Mouse (Mus musculus) kidney, embryonic 14.5 days (tissue): Measurements from ENCODE around the gene Pxmp4. TPM values are rescaled to one million over a fixed set of nuclear protein-coding genes. Genes with fewer than 3 reads are reported as not detected.

Experiments
- ATAC-seq: fragments of 200-750 bp; cut with Nextera tagmentation; 2 replicates; pipeline ENCODE4 v1.8.0; 2017; ENCODE audit warnings: moderate number of reproducible peaks, mild to moderate bottlenecking, moderate TSS enrichment, moderate library complexity; ENCODE audit not compliant: low FRiP score, low TSS enrichment
- H3K27ac ChIP-seq: fragments of 300-500 bp; sonication (generic); 2 replicates; pipeline ENCODE4 v1.5.1; 2014; ENCODE audit warnings: low read depth, mild to moderate bottlenecking, low read length, moderate library complexity, mixed read lengths
- H3K27me3 ChIP-seq: fragments of 300-500 bp; sonication (generic); 2 replicates; pipeline ENCODE4 v1.6.1; 2014; ENCODE audit warnings: mild to moderate bottlenecking, low read length; ENCODE audit not compliant: control insufficient read depth, insufficient read depth
- H3K36me3 ChIP-seq: fragments of 300-500 bp; sonication (generic); 2 replicates; pipeline ENCODE4 v1.6.1; 2014; ENCODE audit warnings: low read length, mixed read lengths; ENCODE audit not compliant: control insufficient read depth, insufficient read depth
- H3K4me1 ChIP-seq: fragments of 300-500 bp; sonication (generic); 2 replicates; pipeline ENCODE4 v1.6.1; 2014; ENCODE audit warnings: low read length, mixed read lengths; ENCODE audit not compliant: control insufficient read depth, insufficient read depth
- H3K4me2 ChIP-seq: fragments of 300-500 bp; sonication (generic); replicated peaks from 2 replicates; pipeline ENCODE4 v1.6.1; 2014; ENCODE audit warnings: low read depth, mild to moderate bottlenecking, low read length
- H3K4me3 ChIP-seq: fragments of 300-500 bp; sonication (generic); 2 replicates; pipeline ENCODE4 v1.5.1; 2014; ENCODE audit warnings: mild to moderate bottlenecking, low read length
- H3K9ac ChIP-seq: fragments of 300-500 bp; sonication (generic); 2 replicates; pipeline ENCODE4 v1.6.1; 2014; ENCODE audit warnings: low read depth, mild to moderate bottlenecking, low read length, moderate library complexity
- H3K9me3 ChIP-seq: fragments of 300-500 bp; sonication (generic); 2 replicates; pipeline ENCODE4 v1.6.1; 2016; ENCODE audit warnings: low read length; ENCODE audit not compliant: control insufficient read depth
- WGBS: fragments of 180-500 bp; shearing (Covaris S2); extraction: QIAGEN DNeasy Blood & Tissue Kit; methylation state at CpG from one replicate; pipeline ENCODE4 v1.1.7; 2014; 5-methylcytosine and 5-hydroxymethylcytosine counted together
- polyA plus RNA-seq: library from polyadenylated mRNA; unstranded; fragments of >200 nt; fragmentation: Nextera tagmentation; extraction: Ambion mirVana; gene quantifications from 2 replicates; pipeline ENCODE4 v1.2.1, GENCODE M21; 2014

The Pxmp4 gene
- polyA plus RNA-seq, 1 experiment from 2014 or later, result 25.9 TPM

DNA sequence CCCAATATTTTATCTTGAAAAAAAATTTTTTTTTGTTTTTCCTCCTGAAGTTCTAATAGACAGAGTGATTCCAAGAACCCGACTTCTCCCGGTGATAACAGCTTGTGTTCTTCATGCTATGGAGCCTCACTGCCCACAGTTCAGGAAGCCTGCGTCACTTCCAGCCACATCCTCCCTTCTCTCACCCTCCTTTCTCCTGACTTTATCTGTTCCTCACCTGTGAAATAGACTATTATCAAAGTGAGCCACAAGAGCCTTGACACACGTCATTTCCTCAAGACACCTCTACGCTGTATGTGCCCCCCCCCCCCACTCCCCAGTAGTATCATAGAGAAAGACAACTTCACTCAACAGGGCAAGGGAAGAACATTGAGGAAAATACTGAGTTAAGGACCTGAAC lies 12.2 kb upstream of the Pxmp4 start:
- no peaks in the 10 kb centered on the region for H3K27me3 ChIP-seq
- H3K36me3 ChIP-seq, result no peaks in the 10 kb centered on the region
- H3K4me1 ChIP-seq, result peaks cover 14% of the 10 kb centered on the region
- WGBS, result 84% methylated on average over 5 of the region's 5 CpGs
- no peak overlapping the region for H3K4me2 ChIP-seq
- H3K27ac ChIP-seq, result no peak overlapping the region
- no peak overlapping the region for H3K4me3 ChIP-seq
- H3K9ac ChIP-seq, result no peak overlapping the region
- no peak for ATAC-seq
- H3K9me3 ChIP-seq, result no peaks in the 10 kb centered on the region

DNA sequence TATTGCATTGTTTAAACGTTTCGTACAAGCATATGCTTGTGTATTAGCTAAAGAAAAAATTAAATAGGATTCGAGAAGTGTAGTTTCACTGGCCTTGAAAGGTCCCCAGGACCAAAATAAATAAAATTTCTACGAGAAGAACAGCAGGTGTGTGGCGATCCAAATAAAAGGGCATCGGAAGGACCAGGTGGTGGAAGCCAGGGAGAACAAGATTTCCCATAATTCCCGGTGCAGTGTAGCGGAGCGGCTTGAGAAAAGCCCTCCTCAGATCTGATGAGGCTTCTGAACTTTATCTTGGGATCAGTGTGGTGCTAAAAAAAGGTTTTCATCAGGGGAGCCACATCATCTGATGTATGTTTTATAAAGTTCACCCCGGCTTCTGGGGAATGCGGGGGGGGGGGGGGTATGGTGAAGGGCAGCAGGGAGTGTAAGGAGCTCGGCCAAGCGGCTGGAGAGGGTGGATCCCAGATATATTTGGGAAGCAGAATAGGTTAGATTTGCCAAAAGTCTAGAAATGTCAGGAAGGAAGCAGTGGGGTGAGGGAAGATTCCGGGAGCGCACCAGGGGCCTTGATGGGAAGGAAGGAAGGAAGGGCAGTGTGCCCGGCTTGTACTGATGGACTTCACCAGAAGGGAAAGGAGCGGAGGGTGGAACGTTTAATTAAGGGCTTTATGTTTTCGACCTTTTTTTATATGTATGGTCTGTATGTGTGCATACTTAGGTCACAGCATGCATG lies 11.5 kb upstream of the Pxmp4 start:
- no peak for ATAC-seq
- Histone ChIP-seq H3K4me3 (no peak overlapping the region), H3K27ac (peak overlapping the region; percentile 37; the same call in 1 of the 2 replicates), H3K27me3 (no peaks in the 10 kb centered on the region), H3K4me1 (peaks cover 14% of the 10 kb centered on the region), H3K9me3 (no peaks in the 10 kb centered on the region), H3K4me2 (no peak overlapping the region; the same call in 1 of the 2 replicates), H3K9ac (no peak overlapping the region), H3K36me3 (no peaks in the 10 kb centered on the region)
- WGBS, result 64% methylated on average over 19 of the region's 19 CpGs

DNA sequence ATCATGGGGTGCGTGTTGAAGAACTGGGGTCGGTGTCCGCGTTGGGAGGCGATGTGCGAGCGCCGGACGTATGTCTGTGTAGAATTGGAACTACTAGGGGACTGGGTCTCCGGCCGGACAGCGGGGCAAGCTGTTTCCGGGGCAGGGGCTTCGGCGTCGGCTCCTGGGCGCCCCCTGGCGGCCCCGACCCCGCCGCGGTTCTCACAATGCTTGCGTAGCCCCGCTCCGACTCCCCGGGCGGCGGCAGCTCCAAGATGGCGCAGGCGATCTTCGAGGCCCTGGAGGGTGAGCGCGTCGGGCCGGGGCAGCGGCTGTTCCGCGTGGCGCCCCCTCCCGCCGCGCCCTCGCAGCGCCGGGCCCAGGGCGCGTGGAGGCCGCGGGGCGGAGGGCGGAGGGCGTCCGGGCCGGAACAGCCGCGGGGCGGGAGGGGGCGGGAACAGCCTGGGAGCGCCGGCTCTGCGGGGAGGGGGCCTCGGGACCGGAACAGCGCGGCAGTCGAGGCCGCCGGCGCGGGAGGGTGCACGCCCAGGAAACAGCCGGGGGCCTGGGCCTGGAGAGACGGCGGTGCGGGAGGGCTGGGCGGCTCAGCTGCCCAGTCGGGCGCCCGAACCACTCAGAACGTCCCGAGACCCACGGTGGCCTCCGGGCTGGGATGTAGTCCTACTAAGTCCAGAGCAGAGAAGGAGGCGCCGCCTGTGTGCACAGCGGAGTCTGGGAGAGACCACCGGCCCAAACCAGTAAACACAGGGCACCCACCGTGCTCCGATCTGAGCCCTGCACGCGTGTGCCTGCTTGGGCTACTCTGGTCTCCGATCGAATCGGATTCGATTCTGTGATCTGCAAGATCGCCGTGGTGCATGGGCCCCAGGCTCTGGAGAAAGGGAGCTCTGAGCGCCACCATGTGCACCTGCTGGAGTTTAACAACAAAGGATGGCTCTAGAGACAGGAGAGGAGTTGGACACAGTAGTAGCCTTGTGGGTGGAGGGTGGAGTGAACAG lies 9.9 kb upstream of the Pxmp4 start, which contains the start of the genes Zfp341 and 4930519P11Rik:
TSS of gene Zfp341 (plus strand) at position 180 of the 998 bp plus-strand sequence.
TSS of gene 4930519P11Rik (minus strand) at position 320 of the 998 bp plus-strand sequence.
- ATAC-seq, result peak; percentile 94
- H3K4me3 ChIP-seq, result peak within 1 kb of the TSS; percentile 57
- under 1% methylated on average over 76 of the region's 98 CpGs for WGBS

DNA sequence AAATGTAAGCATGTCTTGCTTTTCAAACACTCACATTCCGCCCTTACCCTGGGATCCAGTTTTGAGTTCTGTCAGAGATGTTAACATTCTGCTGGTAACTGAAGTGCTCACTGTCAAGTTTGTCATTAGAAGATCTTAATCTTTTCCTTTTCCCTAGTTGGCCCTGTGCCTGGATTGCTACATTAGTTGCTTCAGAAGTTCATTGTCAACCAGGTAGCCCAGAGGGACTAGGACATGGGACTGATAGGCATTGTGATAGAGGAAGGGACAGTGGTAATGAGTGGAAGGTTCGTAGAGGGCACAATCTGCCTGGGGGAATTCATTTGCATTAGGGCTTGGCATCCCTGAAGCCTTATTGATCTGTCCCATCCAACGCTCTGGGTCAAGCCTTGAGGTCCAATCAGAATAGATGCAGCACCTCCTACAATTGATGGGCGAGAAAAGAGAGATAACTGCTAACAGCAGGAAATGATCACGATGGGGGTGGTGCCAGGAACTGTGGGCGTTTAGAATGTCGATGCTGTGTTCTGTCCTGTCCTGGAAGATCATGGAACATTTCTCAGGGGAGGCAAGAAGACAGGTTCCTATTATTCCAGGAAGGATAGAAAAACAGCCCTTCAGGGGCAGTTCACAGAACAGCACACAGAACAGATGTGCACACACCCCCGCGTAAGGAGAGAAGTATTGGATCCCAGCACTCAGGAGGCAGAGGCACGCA lies 5.7 kb upstream of the Pxmp4 start:
- peaks cover 10% of the 10 kb centered on the region for H3K4me1 ChIP-seq

More for the DNA sequence above, 9.9 kb upstream of the Pxmp4 start, which contains the start of the genes Zfp341 and 4930519P11Rik:
- no peaks in the 10 kb centered on the region for H3K9me3 ChIP-seq
- H3K9ac ChIP-seq, result peak within 1 kb of the TSS; percentile 88
- H3K36me3 ChIP-seq, result no peaks in the 10 kb centered on the region
- peak within 1 kb of the TSS; percentile 75 for H3K4me2 ChIP-seq
- no peaks in the 10 kb centered on the region for H3K27me3 ChIP-seq
- peaks cover 14% of the 10 kb centered on the region for H3K4me1 ChIP-seq
- H3K27ac ChIP-seq, result peak within 1 kb of the TSS; percentile 98

DNA sequence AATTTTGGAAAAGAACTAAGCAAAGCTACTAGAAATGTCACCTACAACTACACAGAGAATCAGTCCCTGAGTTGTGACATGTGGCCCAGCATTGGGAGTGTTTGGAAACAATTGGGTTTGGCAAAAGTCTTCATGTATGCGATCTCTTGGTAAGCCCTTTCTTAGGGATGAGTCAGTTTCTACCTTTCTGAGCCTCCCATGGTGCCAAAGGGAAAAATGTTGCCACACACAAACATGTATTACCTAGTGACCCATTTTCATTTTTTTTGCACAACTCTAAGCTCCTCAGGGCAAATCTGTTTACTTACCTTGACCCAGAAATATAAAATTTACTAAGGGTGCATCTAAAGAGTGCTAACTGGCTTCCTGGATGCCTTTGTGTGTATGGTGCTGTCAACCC lies 3.5 kb upstream of the Pxmp4 start:
- H3K4me3 ChIP-seq, result no peak overlapping the region
- H3K36me3 ChIP-seq, result no peaks in the 10 kb centered on the region
- H3K27me3 ChIP-seq, result no peaks in the 10 kb centered on the region
- no peaks in the 10 kb centered on the region for H3K9me3 ChIP-seq
- no peak overlapping the region for H3K27ac ChIP-seq
- H3K4me1 ChIP-seq, result peaks cover 11% of the 10 kb centered on the region
- 77% methylated on average over 1 of the region's 1 CpGs for WGBS
- ATAC-seq, result no peak
- no peak overlapping the region for H3K4me2 ChIP-seq
- no peak overlapping the region for H3K9ac ChIP-seq

More for the DNA sequence above, 5.7 kb upstream of the Pxmp4 start:
- Histone ChIP-seq H3K27ac (no peak overlapping the region), H3K9me3 (no peaks in the 10 kb centered on the region), H3K4me2 (no peak overlapping the region), H3K9ac (no peak overlapping the region), H3K36me3 (no peaks in the 10 kb centered on the region), H3K4me3 (no peak overlapping the region), H3K27me3 (no peaks in the 10 kb centered on the region)
- no peak for ATAC-seq
- WGBS, result 62% methylated on average over 10 of the region's 10 CpGs

DNA sequence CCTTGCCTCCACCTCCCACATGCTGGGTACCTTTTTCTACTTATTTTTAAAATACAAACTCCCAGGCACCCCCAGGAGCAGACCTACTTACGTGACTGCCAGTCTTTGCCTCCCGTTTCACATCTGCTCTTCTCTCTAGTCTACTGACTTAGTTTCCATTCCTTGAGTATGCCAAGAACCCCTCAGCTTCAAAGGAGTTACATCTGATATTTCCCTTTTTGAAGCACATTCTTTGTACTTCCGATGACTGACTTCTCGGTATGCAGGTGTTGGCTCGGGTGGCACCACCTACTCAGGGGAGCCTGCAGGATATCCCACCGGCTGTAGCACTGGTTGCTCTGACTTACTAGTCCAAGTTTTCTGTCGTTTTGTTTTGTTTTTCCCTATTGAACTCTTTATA lies 648 bp upstream of the Pxmp4 start:
- peak overlapping the region; percentile 47; the same call in 1 of the 2 replicates for H3K27ac ChIP-seq
- peak overlapping the region; percentile 81 for H3K4me3 ChIP-seq
- H3K9me3 ChIP-seq, result no peaks in the 10 kb centered on the region
- no peak for ATAC-seq
- WGBS, result 35% methylated on average over 7 of the region's 7 CpGs
- H3K4me1 ChIP-seq, result peaks cover 11% of the 10 kb centered on the region
- no peaks in the 10 kb centered on the region for H3K27me3 ChIP-seq
- peak overlapping the region; percentile 64 for H3K4me2 ChIP-seq
- peak overlapping the region; percentile 42; the same call in 1 of the 2 replicates for H3K9ac ChIP-seq
- H3K36me3 ChIP-seq, result no peaks in the 10 kb centered on the region

DNA sequence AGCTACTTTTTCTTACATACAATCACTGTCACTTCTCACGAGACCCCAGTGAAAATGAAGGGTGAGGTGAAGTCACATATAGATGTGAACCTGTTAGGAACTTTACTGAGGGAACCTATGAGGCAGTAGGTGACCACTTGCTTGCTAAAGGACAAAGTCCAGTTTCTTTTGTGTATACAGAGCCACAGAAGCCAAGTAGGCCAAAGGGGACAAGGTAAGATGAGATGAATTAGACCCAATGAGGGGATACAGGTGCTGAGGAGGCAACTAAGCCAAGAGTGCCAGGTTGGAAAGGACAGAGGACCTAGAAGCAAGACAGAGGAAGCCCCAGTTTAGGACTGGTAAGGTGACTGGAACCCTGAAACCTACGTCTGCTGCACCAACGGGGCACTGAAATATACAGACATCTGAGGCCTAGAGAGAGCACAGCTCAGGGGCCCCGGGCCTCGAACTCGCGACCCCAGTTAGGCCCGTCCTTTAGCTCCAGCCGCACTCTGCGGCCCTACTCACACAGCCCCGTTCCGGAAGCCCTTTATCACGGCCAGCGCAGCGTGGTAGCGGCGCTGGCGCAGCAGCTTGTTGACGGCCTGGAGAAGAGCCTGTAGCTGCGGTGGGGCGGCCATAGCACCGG lies 386 bp downstream of the Pxmp4 start:
- no peak for ATAC-seq
- H3K4me1 ChIP-seq, result peaks cover 11% of the 10 kb centered on the region
- H3K4me2 ChIP-seq, result peak overlapping the region; percentile 72
- H3K27ac ChIP-seq, result 0 out of 2 replicates have a peak overlapping the region, but pooled peaks have one; percentile 30
- H3K36me3 ChIP-seq, result no peaks in the 10 kb centered on the region
- no peaks in the 10 kb centered on the region for H3K27me3 ChIP-seq
- H3K9ac ChIP-seq, result peak overlapping the region; percentile 78
- H3K4me3 ChIP-seq, result peak overlapping the region; percentile 81
- WGBS, result 18% methylated on average over 22 of the region's 22 CpGs
- H3K9me3 ChIP-seq, result no peaks in the 10 kb centered on the region

DNA sequence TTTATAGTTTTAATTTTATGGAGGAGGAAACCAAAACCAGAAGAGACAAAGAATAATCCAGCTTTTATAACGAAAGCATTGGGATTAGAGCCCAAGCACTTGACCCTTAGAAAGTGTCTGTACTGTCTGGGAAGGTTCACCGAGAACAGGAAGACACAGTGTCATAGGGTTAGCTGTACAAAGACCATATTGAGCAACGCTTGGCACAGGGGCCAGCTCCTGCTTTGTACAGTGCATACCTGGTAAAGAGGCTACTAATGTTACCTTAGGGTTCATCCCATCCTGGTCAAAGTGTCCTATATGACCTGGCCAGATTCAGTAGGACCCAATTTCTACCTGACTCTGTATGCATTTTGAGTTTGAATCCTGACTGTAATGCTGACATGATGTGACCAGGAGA lies 2.2 kb downstream of the Pxmp4 start:
- ATAC-seq, result no peak
- peaks cover 11% of the 10 kb centered on the region for H3K4me1 ChIP-seq
- H3K9me3 ChIP-seq, result no peaks in the 10 kb centered on the region
- no peak overlapping the region for H3K9ac ChIP-seq
- no peaks in the 10 kb centered on the region for H3K27me3 ChIP-seq
- 73% methylated on average over 3 of the region's 3 CpGs for WGBS
- no peak overlapping the region for H3K4me3 ChIP-seq
- H3K27ac ChIP-seq, result no peak overlapping the region
- H3K4me2 ChIP-seq, result no peak overlapping the region
- no peaks in the 10 kb centered on the region for H3K36me3 ChIP-seq
